Mouse (Mus musculus): ENCODE data around the gene Adgrg6. TPM values are rescaled to one million over a fixed set of nuclear protein-coding genes. Genes with fewer than 3 reads are reported as not detected.

Gene Adgrg6
- polyA plus RNA-seq, 2 experiments: 0.38 to 0.45 TPM

GRCm38 (mm10) chr10:14522729-14523128 is 22.7 kb downstream of the Adgrg6 start:
- Histone ChIP-seq H3K27ac (no peak overlapping the region), H3K27me3 (ENCODE audit: control insufficient read depth, insufficient read depth, low read length) (no peaks in the 10 kb centered on the region), H3K9me3 (ENCODE audit: control insufficient read depth, low read length) (no peaks in the 10 kb centered on the region), H3K36me3 (replicated peaks; ENCODE audit: control insufficient read depth, insufficient read depth, low read depth) (no peaks in the 10 kb centered on the region), H3K4me2 (ENCODE audit: low read depth) (no peak overlapping the region), H3K9ac (replicated peaks) (no peak overlapping the region), H3K4me1 (replicated peaks; ENCODE audit: control insufficient read depth in 2 of 2, insufficient read depth in 2 of 2, low read length in 1 of 2) (no peaks in the 10 kb centered on the region), H3K4me3 (ENCODE audit: insufficient read depth in 1 of 2, low read depth in 2 of 2, low read length in 2 of 2) (no peak overlapping the region)
- 71% methylated on average over 5 of the region's 5 CpGs for WGBS (ENCODE audit: insufficient replicate concordance)
- no peak for DNase-seq (ENCODE audit: low read depth in 3 of 3, low spot score in 3 of 3)
- ATAC-seq (ENCODE audit: insufficient read depth): no peak
- no peak for TF ChIP-seq EP300 (IDR thresholded peaks at IDR 0.05; ENCODE audit: low read depth)
- TF ChIP-seq CTCF (IDR thresholded peaks at IDR 0.05; ENCODE audit: low read depth): no peak

- no peak for TF ChIP-seq EP300 (IDR thresholded peaks at IDR 0.05; ENCODE audit: low read depth)
- TF ChIP-seq CTCF (IDR thresholded peaks at IDR 0.05; ENCODE audit: low read depth): no peak
- no peaks in the 10 kb centered on the region for H3K4me1 ChIP-seq (replicated peaks; ENCODE audit: control insufficient read depth in 2 of 2, insufficient read depth in 2 of 2, low read length in 1 of 2)
- no peak overlapping the region for H3K4me2 ChIP-seq (ENCODE audit: low read depth)
- no peak for ATAC-seq (ENCODE audit: insufficient read depth)
- H3K9me3 ChIP-seq (ENCODE audit: control insufficient read depth, low read length): no peaks in the 10 kb centered on the region
- no peak overlapping the region for H3K27ac ChIP-seq
- H3K9ac ChIP-seq (replicated peaks): no peak overlapping the region
- no peaks in the 10 kb centered on the region for H3K36me3 ChIP-seq (replicated peaks; ENCODE audit: control insufficient read depth, insufficient read depth, low read depth)
- DNase-seq (ENCODE audit: low read depth in 3 of 3, low spot score in 3 of 3): no peak
- H3K4me3 ChIP-seq (ENCODE audit: insufficient read depth in 1 of 2, low read depth in 2 of 2, low read length in 2 of 2): no peak overlapping the region
- no peaks in the 10 kb centered on the region for H3K27me3 ChIP-seq (ENCODE audit: control insufficient read depth, insufficient read depth, low read length)
- WGBS (ENCODE audit: insufficient replicate concordance): 55% methylated on average over 8 of the region's 8 CpGs
These were observed 24.4 kb downstream of the Adgrg6 start for GRCm38 (mm10) chr10:14520912-14521675.

GRCm38 (mm10) chr10:14517909-14518308 is 27.6 kb downstream of the Adgrg6 start:
- ATAC-seq (ENCODE audit: insufficient read depth) (no peak), DNase-seq (ENCODE audit: low read depth in 3 of 3, low spot score in 3 of 3) (no peak)
- Histone ChIP-seq H3K9ac (replicated peaks) (no peak overlapping the region), H3K4me1 (replicated peaks; ENCODE audit: control insufficient read depth in 2 of 2, insufficient read depth in 2 of 2, low read length in 1 of 2) (no peaks in the 10 kb centered on the region), H3K27ac (no peak overlapping the region), H3K36me3 (replicated peaks; ENCODE audit: control insufficient read depth, insufficient read depth, low read depth) (no peaks in the 10 kb centered on the region), H3K4me3 (ENCODE audit: insufficient read depth in 1 of 2, low read depth in 2 of 2, low read length in 2 of 2) (no peak overlapping the region), H3K9me3 (ENCODE audit: control insufficient read depth, low read length) (no peaks in the 10 kb centered on the region), H3K4me2 (ENCODE audit: low read depth) (no peak overlapping the region), H3K27me3 (ENCODE audit: control insufficient read depth, insufficient read depth, low read length) (no peaks in the 10 kb centered on the region)
- 49% methylated on average over 5 of the region's 5 CpGs for WGBS (ENCODE audit: insufficient replicate concordance)
- TF ChIP-seq EP300 (IDR thresholded peaks at IDR 0.05; ENCODE audit: low read depth) (no peak), CTCF (IDR thresholded peaks at IDR 0.05; ENCODE audit: low read depth) (no peak)

- WGBS (ENCODE audit: insufficient replicate concordance): 62% methylated on average over 2 of the region's 2 CpGs
- Histone ChIP-seq H3K4me2 (ENCODE audit: low read depth) (no peak overlapping the region), H3K9me3 (ENCODE audit: control insufficient read depth, low read length) (no peaks in the 10 kb centered on the region), H3K9ac (replicated peaks) (no peak overlapping the region), H3K4me3 (ENCODE audit: insufficient read depth in 1 of 2, low read depth in 2 of 2, low read length in 2 of 2) (no peak overlapping the region), H3K36me3 (replicated peaks; ENCODE audit: control insufficient read depth, insufficient read depth, low read depth) (no peaks in the 10 kb centered on the region), H3K27me3 (ENCODE audit: control insufficient read depth, insufficient read depth, low read length) (no peaks in the 10 kb centered on the region), H3K27ac (no peak overlapping the region), H3K4me1 (replicated peaks; ENCODE audit: control insufficient read depth in 2 of 2, insufficient read depth in 2 of 2, low read length in 1 of 2) (no peaks in the 10 kb centered on the region)
- DNase-seq (ENCODE audit: low read depth in 3 of 3, low spot score in 3 of 3) (no peak), ATAC-seq (ENCODE audit: insufficient read depth) (no peak)
- no peak for TF ChIP-seq CTCF (IDR thresholded peaks at IDR 0.05; ENCODE audit: low read depth)
- no peak for TF ChIP-seq EP300 (IDR thresholded peaks at IDR 0.05; ENCODE audit: low read depth)
These were observed 33.4 kb downstream of the Adgrg6 start for GRCm38 (mm10) chr10:14511904-14512663.

GRCm38 (mm10) chr10:14511157-14511556 is 34.3 kb downstream of the Adgrg6 start:
- DNase-seq (ENCODE audit: low read depth in 3 of 3, low spot score in 3 of 3): no peak
- WGBS (ENCODE audit: insufficient replicate concordance): 40% methylated on average over 3 of the region's 3 CpGs

More at GRCm38 (mm10) chr10:14511157-14511556, 34.3 kb downstream of the Adgrg6 start:
- no peak for TF ChIP-seq EP300 (IDR thresholded peaks at IDR 0.05; ENCODE audit: low read depth)
- no peak for TF ChIP-seq CTCF (IDR thresholded peaks at IDR 0.05; ENCODE audit: low read depth)
- Histone ChIP-seq H3K36me3 (replicated peaks; ENCODE audit: control insufficient read depth, insufficient read depth, low read depth) (no peaks in the 10 kb centered on the region), H3K4me3 (ENCODE audit: insufficient read depth in 1 of 2, low read depth in 2 of 2, low read length in 2 of 2) (no peak overlapping the region), H3K4me1 (replicated peaks; ENCODE audit: control insufficient read depth in 2 of 2, insufficient read depth in 2 of 2, low read length in 1 of 2) (no peaks in the 10 kb centered on the region), H3K9ac (replicated peaks) (no peak overlapping the region), H3K27me3 (ENCODE audit: control insufficient read depth, insufficient read depth, low read length) (no peaks in the 10 kb centered on the region), H3K4me2 (ENCODE audit: low read depth) (no peak overlapping the region), H3K9me3 (ENCODE audit: control insufficient read depth, low read length) (no peaks in the 10 kb centered on the region), H3K27ac (no peak overlapping the region)
- no peak for ATAC-seq (ENCODE audit: insufficient read depth)

Measured in liver, embryonic 14.5 days (tissue).